10 mouse cellular contexts compared by ENCODE assay signal in the genomic region with DNA sequence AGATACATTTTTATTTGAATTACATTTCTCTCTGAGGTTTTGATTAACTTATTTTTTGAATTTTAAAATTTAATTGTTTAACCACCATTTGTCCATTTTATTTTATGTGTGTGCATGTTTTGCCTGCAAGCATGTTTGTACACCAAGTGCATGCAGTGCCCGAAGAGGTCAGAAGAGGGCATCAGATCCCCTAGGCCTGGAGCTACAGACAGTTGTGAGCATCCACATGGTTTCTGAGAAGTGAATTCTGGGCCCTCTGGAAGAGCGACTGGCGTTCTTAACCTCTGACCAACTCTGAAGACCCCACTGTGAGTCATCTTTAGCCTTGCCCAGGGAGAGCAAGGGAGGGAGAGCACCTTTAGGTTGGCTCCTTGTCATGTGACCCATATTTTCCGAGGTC. TPM values are rescaled to one million over a fixed set of nuclear protein-coding genes. Genes with fewer than 3 reads are reported as not detected.
DNase-seq lines count a peak whose midpoint lies in the region; ATAC-seq and TF ChIP-seq lines count a peak whose summit lies in the region.
"Had no signal": no experiment of that assay in that cellular context is flagged by ENCODE, and none has a peak within 500 bp of the region (broad histone marks: within the 10 kb centered on the region; RNA-seq: fewer than 3 reads in every experiment).

No protein-coding gene starts in this region.

- in situ Hi-C loops in Patski (cut with MboI; ENCODE audit: low pct_unique_long_range_greater_than_20kb), result loop anchor here (10.0 kb wide), 1 partner anchor 110 kb away; the partner anchor contains the start of gene Fbxo40

- H3K4me2 ChIP-seq in forebrain, embryonic 15.5 days (replicated peaks), result no peak overlapping the region
- H3K4me2 ChIP-seq: embryonic facial prominence, embryonic 15.5 days; liver, embryonic 15.5 days had no signal

- no peak for ATAC-seq in Patski
- ATAC-seq in forebrain, embryonic 15.5 days (replicated peaks), result no peak

- no peak for TF ChIP-seq POLR2A in spleen, adult 2 months (IDR thresholded peaks at IDR 0.05; ENCODE audit: low read depth, low read length)

- peaks cover 13% of the 10 kb centered on the region for H3K36me3 ChIP-seq in spleen, adult 2 months (ENCODE audit: control insufficient read depth, insufficient read depth, low read length)
- H3K36me3 ChIP-seq in forebrain, embryonic 10.5 days (replicated peaks), result peaks cover 26% of the 10 kb centered on the region
- peaks cover 16% of the 10 kb centered on the region for H3K36me3 ChIP-seq in forebrain, embryonic 15.5 days

- no peak overlapping the region for H3K27ac ChIP-seq in spleen, adult 2 months (ENCODE audit: insufficient read depth, low read length)
- H3K27ac ChIP-seq in forebrain, embryonic 10.5 days, result no peak overlapping the region
- H3K27ac ChIP-seq in forebrain, embryonic 15.5 days (replicated peaks), result no peak overlapping the region
- H3K27ac ChIP-seq: embryonic facial prominence, embryonic 15.5 days; liver, embryonic 15.5 days had no signal

- CTCF ChIA-PET in Patski (lab: Charles Lee), result interaction anchor here (2.5 kb wide), 1 partner anchor 28 kb away, joined by 5 read pairs; no protein-coding TSS in a partner anchor

- POLR2A ChIA-PET in Patski (lab: Charles Lee), result no interaction called here

- no peaks in the 10 kb centered on the region for H3K4me1 ChIP-seq in spleen, adult 2 months (ENCODE audit: control insufficient read depth, insufficient read depth, insufficient read length)
- H3K4me1 ChIP-seq in forebrain, embryonic 10.5 days, result peaks cover 8% of the 10 kb centered on the region
- H3K4me1 ChIP-seq in forebrain, embryonic 15.5 days, result peaks cover 12% of the 10 kb centered on the region
- H3K4me1 ChIP-seq: embryonic facial prominence, embryonic 15.5 days had no signal

- intact Hi-C loops in heart, postnatal 14 days (cut with DNase I), result no loop called here

- DNase-seq in heart, postnatal 14 days, result peak; percentile 24 to 46
- no peak for DNase-seq in heart, adult 8-10 months (ENCODE audit: low spot score)
- DNase-seq in CD4-positive helper T cell, adult 2 months (ENCODE audit: low read depth, low spot score), result peak; percentile 33
- no peak for DNase-seq in Patski (ENCODE audit: low read depth, low spot score)
- DNase-seq in kidney, postnatal 10 days, result peak; percentile 48
- peak; percentile 12 to 27 for DNase-seq in spleen, adult 2 months (ENCODE audit: low read depth in 1 of 2, low spot score in 2 of 2)
- no peak for DNase-seq in forebrain, embryonic 10.5 days (ENCODE audit: extremely low spot score, low spot score)

- H3K9ac ChIP-seq in forebrain, embryonic 15.5 days (replicated peaks), result no peak overlapping the region
- H3K9ac ChIP-seq: embryonic facial prominence, embryonic 15.5 days; liver, embryonic 15.5 days had no signal

- 82% methylated on average over 4 of the region's 4 CpGs for WGBS in spleen, adult 2 months
- WGBS in forebrain, embryonic 10.5 days, result 85% methylated on average over 4 of the region's 4 CpGs
- WGBS in forebrain, embryonic 15.5 days, result 88% methylated on average over 4 of the region's 4 CpGs

- peak; percentile 75 for TF ChIP-seq CTCF in Patski (IDR thresholded peaks at IDR 0.05)
- TF ChIP-seq CTCF in spleen, adult 2 months (IDR thresholded peaks at IDR 0.05; ENCODE audit: extremely low read depth, insufficient read depth, insufficient read length, insufficient replicate concordance), result no peak

- no peak overlapping the region for H3K4me3 ChIP-seq in spleen, adult 2 months (ENCODE audit: extremely low read depth, insufficient read depth, insufficient read length)
- no peak overlapping the region for H3K4me3 ChIP-seq in forebrain, embryonic 10.5 days
- no peak overlapping the region for H3K4me3 ChIP-seq in forebrain, embryonic 15.5 days
- H3K4me3 ChIP-seq: embryonic facial prominence, embryonic 15.5 days; liver, embryonic 15.5 days had no signal

- H3K27me3 ChIP-seq in Patski, result no peaks in the 10 kb centered on the region
- no peaks in the 10 kb centered on the region for H3K27me3 ChIP-seq in spleen, adult 2 months (ENCODE audit: control insufficient read depth, insufficient read depth, low read length)
- H3K27me3 ChIP-seq in forebrain, embryonic 10.5 days (ENCODE audit: poor library complexity, severe bottlenecking), result no peaks in the 10 kb centered on the region
- H3K27me3 ChIP-seq in forebrain, embryonic 15.5 days, result no peaks in the 10 kb centered on the region
- H3K27me3 ChIP-seq: embryonic facial prominence, embryonic 15.5 days; liver, embryonic 15.5 days had no signal

- H3K9me3 ChIP-seq in forebrain, embryonic 10.5 days, result no peaks in the 10 kb centered on the region
- no peaks in the 10 kb centered on the region for H3K9me3 ChIP-seq in forebrain, embryonic 15.5 days
- H3K9me3 ChIP-seq: embryonic facial prominence, embryonic 15.5 days; liver, embryonic 15.5 days had no signal

RNA-seq across cellular contexts. Expression of gene Golgb1, which starts 9.9 kb away (rescaled TPM):
- 10 to 100 TPM; 36.0 to 41.0 TPM for total RNA-seq in heart, postnatal 14 days (2021)
- total RNA-seq in heart, adult 8-10 months (2022), result 10 to 100 TPM; 49.8 to 60.7 (median 53.2) TPM
- 47.0 TPM for polyA plus RNA-seq in Patski (2021)
- 21.8 and 31.8 TPM in 2 replicates for polyA plus RNA-seq in spleen, adult 2 months (2012; rRNA removed)
- 71.8 and 76.2 TPM in 2 replicates for polyA plus RNA-seq in forebrain, embryonic 10.5 days (2016; fragmentation: Nextera tagmentation; extraction: Ambion mirVana)
- polyA plus RNA-seq in forebrain, embryonic 15.5 days (2015; fragmentation: Nextera tagmentation; extraction: Ambion mirVana), result 91.9 and 92.1 TPM in 2 replicates

RNA-seq across cellular contexts. Expression of gene Eaf2, which starts 10.1 kb away (rescaled TPM):
- total RNA-seq in heart, postnatal 14 days (2021), result under 1 TPM; 0.60 to 0.71 TPM
- total RNA-seq in heart, adult 8-10 months (2022), result 1 to 10 TPM; 1.2 to 1.9 (median 1.6) TPM
- polyA plus RNA-seq in Patski (2021), result 1.7 TPM
- 1.9 and 2.1 TPM in 2 replicates for polyA plus RNA-seq in spleen, adult 2 months (2012; rRNA removed)
- 1.7 and 1.8 TPM in 2 replicates for polyA plus RNA-seq in forebrain, embryonic 10.5 days (2016; fragmentation: Nextera tagmentation; extraction: Ambion mirVana)
- 0.84 and 0.91 TPM in 2 replicates for polyA plus RNA-seq in forebrain, embryonic 15.5 days (2015; fragmentation: Nextera tagmentation; extraction: Ambion mirVana)

RNA-seq across cellular contexts. Expression of gene Hcls1, which starts 49.9 kb away (rescaled TPM):
- total RNA-seq in heart, postnatal 14 days (2021), result 10 to 100 TPM in 1 of 2 experiments, 1 to 10 TPM in 1; 8.6 to 12.1 TPM
- total RNA-seq in heart, adult 8-10 months (2022), result 1 to 10 TPM; 4.9 to 9.0 (median 7.1) TPM
- polyA plus RNA-seq in Patski (2021), result not detected
- polyA plus RNA-seq in spleen, adult 2 months (2012; rRNA removed), result 114 and 126 TPM in 2 replicates
- 1.7 and 2.9 TPM in 2 replicates for polyA plus RNA-seq in forebrain, embryonic 10.5 days (2016; fragmentation: Nextera tagmentation; extraction: Ambion mirVana)
- 2.1 and 2.3 TPM in 2 replicates for polyA plus RNA-seq in forebrain, embryonic 15.5 days (2015; fragmentation: Nextera tagmentation; extraction: Ambion mirVana)

RNA-seq across cellular contexts. Expression of gene Iqcb1, which starts 56.7 kb away (rescaled TPM):
- 10 to 100 TPM; 11.6 to 11.9 TPM for total RNA-seq in heart, postnatal 14 days (2021)
- 10 to 100 TPM; 13.6 to 18.0 (median 16.8) TPM for total RNA-seq in heart, adult 8-10 months (2022)
- polyA plus RNA-seq in Patski (2021), result 26.0 TPM
- 1.1 and 1.3 TPM in 2 replicates for polyA plus RNA-seq in spleen, adult 2 months (2012; rRNA removed)
- 64.6 and 67.8 TPM in 2 replicates for polyA plus RNA-seq in forebrain, embryonic 10.5 days (2016; fragmentation: Nextera tagmentation; extraction: Ambion mirVana)
- 55.8 and 59.1 TPM in 2 replicates for polyA plus RNA-seq in forebrain, embryonic 15.5 days (2015; fragmentation: Nextera tagmentation; extraction: Ambion mirVana)

Comparison
In these comparisons a context has a peak if more than half of its experiments do, and no peak if none do; other contexts are left out.
1. DNase-seq: peak in heart, postnatal 14 days (2 of 2), CD4-positive helper T cell, adult 2 months (single experiment), kidney, postnatal 10 days (single experiment) and spleen, adult 2 months (2 of 2); none in heart, adult 8-10 months (single experiment), Patski (single experiment) and forebrain, embryonic 10.5 days (single experiment).
2. RNA of gene Hcls1, which starts 49.9 kb away (polyA plus RNA-seq): 114 to 126 TPM in spleen, adult 2 months; 1.7 to 2.9 TPM in forebrain, embryonic 10.5 days, 2.1 to 2.3 TPM in forebrain, embryonic 15.5 days and not detected in Patski (single experiment); every median in the first group is over 10 times any median in the second.